Mouse (Mus musculus) stomach, postnatal 0 days (tissue): Measurements from ENCODE around the gene Gnptab.

Source experiments
- CTCF ChIP-seq: IDR thresholded peaks from 2 replicates; pipeline ENCODE4 v1.5.1; 2016; ENCODE audit warnings: antibody characterized with exemption, low read depth, mild to moderate bottlenecking, moderate library complexity
- EP300 ChIP-seq: optimal IDR thresholded peaks from 2 replicates; pipeline ENCODE3; 2016; ENCODE audit warnings: antibody characterized with exemption

DNA sequence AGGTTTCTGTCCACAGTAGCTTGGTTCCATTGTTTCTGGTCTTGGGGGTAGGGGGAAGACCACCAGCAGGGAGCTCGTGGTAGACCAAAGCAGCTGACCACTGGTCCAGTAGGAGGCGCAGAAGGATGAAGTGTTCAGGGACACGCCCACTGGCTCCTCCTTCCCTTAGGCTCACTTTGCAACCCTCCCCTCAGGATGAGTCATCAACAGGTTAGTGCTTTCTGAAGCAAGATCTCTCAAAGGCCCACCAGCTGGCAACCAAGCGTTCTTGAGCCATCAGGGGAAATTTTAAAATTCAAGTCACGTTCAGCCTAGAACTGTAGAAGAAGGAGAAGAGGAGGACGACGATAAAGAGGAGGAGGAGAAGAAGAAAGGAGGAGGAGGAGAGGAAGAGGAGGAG is 112.7 kb downstream of the Gnptab start:
- TF ChIP-seq EP300 = no peak
- peak; percentile 38 for TF ChIP-seq CTCF
